Mouse (Mus musculus): ENCODE results near the gene Dnajb1.

Dnajb1 gene

DNA sequence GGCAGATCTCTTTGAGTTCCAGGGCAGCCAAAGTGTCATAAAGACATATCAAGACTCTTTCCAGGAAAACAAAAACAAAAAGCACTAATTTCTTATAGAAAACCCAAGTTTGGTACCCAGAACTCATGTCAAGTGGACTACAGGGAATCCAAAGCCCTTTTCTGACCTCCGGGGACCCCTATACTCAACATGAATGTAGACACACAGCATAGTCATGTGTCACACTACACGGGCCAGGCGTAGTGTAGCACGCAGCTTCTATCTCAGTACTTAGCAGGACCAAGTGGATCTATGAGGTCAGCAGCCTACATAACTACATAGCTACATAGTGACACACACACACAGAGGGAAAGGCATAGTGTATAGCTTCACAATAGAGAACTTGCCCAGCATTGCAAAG is 5.7 kb downstream of the Dnajb1 start:
- no peak for DNase-seq

DNA sequence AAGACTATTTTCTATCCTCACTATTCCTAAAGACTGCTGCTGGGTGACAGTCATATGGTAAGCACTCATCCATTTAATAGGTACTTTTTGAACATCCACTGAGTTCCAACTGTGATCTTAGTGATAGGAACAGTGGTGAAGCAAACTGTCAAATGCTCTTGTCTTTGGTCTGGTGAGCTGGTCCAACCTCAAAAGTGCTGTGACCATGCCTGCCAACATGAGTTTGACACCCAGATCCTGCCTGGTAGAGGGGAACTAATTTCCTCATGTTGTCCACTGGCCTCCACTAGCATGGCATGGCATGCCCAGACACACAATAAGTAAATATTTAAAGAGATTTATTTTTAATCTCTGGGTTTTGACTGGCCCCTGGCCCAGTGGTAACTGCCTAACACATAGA is 8.6 kb downstream of the Dnajb1 start:
- DNase-seq, result no peak

DNA sequence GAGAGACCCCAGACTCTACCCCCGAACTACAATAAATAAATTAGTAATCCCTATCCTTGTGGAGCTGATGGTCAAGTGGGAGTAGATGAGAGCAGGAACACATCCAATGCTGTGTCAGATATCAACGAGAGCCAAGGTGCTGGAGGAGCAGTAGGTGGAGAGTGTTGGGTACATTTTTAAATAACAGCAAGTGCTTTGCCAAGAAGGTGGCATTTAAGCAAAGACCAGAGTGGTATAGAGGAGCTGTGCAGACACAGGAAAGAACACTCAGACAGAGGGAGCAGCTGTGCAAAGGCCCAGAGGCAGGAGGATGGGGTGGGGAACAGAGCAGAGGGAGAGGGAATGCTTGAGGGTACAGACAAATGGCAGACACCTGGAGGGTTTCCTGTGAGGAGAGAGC is 9.1 kb downstream of the Dnajb1 start:
- DNase-seq, result no peak

DNA sequence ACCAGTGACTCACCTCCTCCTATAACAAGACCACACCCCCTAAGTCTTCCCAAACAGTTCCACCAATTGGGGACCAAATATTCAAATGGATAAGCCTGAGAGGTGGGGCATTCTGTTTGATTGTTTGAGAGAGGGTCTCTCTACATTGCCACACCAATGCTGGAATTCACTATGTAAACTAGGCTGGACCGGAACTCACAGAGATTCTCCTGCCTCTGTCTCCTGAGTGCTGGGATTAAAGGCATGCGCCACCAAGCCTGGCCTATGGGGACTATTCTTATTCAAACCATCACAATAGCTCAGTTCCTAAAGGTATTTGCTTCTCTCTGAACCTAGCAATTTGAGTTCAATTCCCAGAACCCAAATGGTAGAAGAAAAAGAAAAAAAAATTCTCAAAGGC is 10.6 kb downstream of the Dnajb1 start:
- no peak for DNase-seq

DNA sequence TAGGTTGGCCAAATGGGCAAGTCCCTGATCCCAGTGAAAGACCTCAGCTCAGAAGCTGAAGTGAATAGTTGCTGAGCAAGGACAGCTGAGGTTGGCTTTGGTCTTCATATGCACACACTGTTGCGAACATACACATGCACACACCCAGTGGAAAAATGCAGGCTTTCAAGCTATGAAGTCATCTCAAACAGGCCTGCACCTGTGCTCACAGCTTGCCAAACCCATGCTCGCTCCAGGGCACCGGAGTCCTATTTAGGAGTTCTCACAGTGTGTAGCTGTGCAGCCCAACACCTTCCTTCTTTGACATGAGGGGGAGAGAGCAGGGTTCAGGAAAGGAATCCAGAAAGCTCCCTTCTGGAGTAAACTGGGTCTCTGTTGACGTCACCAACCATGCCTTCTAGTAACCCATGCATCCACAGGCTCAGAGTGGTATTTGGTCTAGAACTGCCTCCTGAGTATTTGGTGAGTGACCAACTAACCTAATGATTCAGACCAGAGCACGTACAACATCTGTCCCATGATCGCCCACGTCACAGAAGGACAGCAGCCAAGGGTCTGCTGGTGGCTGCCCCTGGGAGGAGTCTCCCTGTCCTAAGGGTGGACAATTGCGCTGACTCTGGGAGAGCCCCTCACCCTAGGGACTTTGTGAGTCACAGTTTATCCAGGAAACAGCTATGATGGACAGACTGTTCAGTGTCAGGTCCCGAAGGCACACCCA is 11.7 kb downstream of the Dnajb1 start:
- no peak for DNase-seq

- DNase-seq, result no peak
Observed at GRCm38 (mm10) chr8:83621691-83622388, 13.8 kb downstream of the Dnajb1 start.

GRCm38 (mm10) chr8:83622389-83622989 is 14.5 kb downstream of the Dnajb1 start:
- DNase-seq, result peak; percentile 95

- no peak for DNase-seq
Observed at GRCm38 (mm10) chr8:83623549-83623948, 15.6 kb downstream of the Dnajb1 start.

GRCm38 (mm10) chr8:83624739-83625138 is 16.7 kb downstream of the Dnajb1 start:
- DNase-seq, result peak; percentile 39 to 49

- DNase-seq, result no peak
Observed at GRCm38 (mm10) chr8:83625676-83626299, 17.8 kb downstream of the Dnajb1 start.

- DNase-seq, result no peak
Observed at GRCm38 (mm10) chr8:83632083-83632707, 24.2 kb downstream of the Dnajb1 start.

- DNase-seq, result no peak
Observed at GRCm38 (mm10) chr8:83638856-83639255, 30.9 kb downstream of the Dnajb1 start.

DNA sequence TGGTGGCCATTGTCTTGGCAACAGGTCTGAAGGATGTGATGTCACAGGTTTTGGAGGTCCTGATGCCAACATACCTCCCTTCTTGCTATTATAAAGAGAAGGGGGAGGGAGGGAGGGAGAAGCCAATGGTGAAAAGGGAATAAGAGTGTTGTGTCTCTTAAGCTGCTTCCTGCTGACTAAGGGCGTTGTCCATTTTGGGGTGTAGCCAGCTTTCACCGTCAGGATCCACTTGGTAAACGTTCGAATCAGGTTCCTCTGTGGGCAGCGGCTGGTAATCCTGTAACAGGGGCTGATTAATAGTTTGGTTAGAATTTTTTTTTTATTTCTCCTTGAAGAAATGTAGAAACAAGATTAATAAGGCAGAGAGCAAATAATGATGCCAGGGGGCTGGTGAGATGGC is 31.7 kb downstream of the Dnajb1 start:
- DNase-seq, result no peak

GRCm38 (mm10) chr8:83647511-83647910 is 39.5 kb downstream of the Dnajb1 start:
- DNase-seq, result no peak

DNA sequence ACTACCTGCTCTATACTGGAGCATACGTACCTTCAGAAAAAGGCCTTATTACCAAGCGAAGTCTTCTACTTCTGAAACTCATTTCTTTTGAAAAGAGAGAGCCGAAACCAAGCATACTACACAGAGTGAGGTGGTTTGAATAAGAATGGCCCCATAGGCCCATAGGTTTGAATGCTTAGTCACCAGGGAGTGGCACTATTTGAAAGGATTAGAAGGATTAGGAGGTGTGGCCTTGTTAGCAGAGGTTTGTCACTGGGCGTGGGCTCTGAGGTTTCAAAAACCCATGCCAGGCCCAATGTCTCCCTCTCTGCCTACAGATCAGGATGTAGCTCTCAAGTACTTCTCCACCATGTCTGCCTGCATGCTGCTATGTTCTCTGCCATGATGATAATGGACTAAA is 40.0 kb downstream of the Dnajb1 start:
- DNase-seq, result no peak

- DNase-seq, result no peak
Observed at GRCm38 (mm10) chr8:83649699-83650098, 41.7 kb downstream of the Dnajb1 start.

GRCm38 (mm10) chr8:83652030-83652743 is 44.2 kb downstream of the Dnajb1 start, which contains the start of gene Gipc1:
TSS of gene Gipc1 (plus strand) at chr8:83652677.
- peak; percentile 96 to 97 for DNase-seq

GRCm38 (mm10) chr8:83652744-83653661 is 45.0 kb downstream of the Dnajb1 start:
- peak in 1 of 2 experiments; percentile 25 for DNase-seq

GRCm38 (mm10) chr8:83653662-83654017 is 45.6 kb downstream of the Dnajb1 start:
- no peak for DNase-seq

- DNase-seq, result no peak
Observed at GRCm38 (mm10) chr8:83654725-83655124, 46.7 kb downstream of the Dnajb1 start.

DNA sequence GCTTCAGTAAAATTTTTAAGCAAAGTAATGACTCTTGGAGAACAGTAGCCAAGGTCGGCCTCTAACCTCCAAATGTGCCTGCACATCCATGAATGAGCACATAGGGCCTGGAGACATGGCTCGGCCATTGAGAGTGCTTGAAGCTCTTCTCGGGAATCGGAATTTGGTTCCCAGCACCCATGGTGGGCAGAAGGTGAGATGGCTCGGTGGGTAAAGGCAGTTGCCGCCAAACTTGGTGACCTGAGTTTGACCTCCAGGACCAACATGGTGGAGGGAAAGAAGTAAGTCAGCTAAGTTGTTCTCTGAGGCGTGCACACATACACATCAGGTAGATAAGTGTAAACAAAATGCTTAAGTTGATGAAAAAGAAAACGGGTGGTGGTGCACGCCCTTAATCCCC is 48.0 kb downstream of the Dnajb1 start:
- DNase-seq, result no peak

All from cerebellum, adult 18-20 months (tissue).